In the genomic region with DNA sequence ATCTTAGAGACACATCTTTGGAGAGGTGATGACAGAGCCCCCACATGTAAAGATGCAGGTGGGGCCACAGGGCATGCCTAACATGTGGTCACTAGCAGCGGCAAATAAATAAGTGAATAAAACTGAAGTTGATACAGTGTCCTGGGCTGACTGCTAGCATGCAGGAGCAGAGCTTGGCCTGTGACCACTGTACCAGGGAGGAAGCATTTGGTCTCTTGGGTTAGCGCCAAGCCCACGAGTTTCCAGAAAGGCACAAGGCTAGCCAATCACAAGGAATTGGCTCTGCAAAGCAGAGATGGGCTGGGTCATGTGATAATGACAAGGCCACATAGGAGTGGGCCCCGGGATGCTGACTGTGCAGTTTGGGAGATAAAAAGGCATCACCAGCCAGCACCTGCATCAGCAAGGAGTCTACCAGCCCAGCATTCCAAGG, we compare ENCODE assay signal across 9 mouse cellular contexts. TPM values are rescaled to one million over a fixed set of nuclear protein-coding genes. Genes with fewer than 3 reads are reported as not detected.
DNase-seq lines count a peak whose midpoint lies in the region; ATAC-seq lines count a peak whose summit lies in the region.
"Had no signal": no experiment of that assay in that cellular context is flagged by ENCODE, and none has a peak within 500 bp of the region (broad histone marks: within the 10 kb centered on the region; RNA-seq: fewer than 3 reads in every experiment).

No protein-coding gene starts in this region.

- intact Hi-C loops in gastrocnemius, postnatal 36 days (cut with DNase I): no loop called here

- no peaks in the 10 kb centered on the region for H3K27me3 ChIP-seq in heart, embryonic 16.5 days (ENCODE audit: control insufficient read depth, insufficient read depth, low read length)
- H3K27me3 ChIP-seq in forebrain, embryonic 15.5 days: no peaks in the 10 kb centered on the region
- H3K27me3 ChIP-seq: neural tube, embryonic 12.5 days had no signal

- no peak overlapping the region for H3K4me2 ChIP-seq in heart, embryonic 16.5 days (ENCODE audit: low read depth, low read length)
- H3K4me2 ChIP-seq in forebrain, embryonic 15.5 days (replicated peaks): no peak overlapping the region
- H3K4me2 ChIP-seq: neural tube, embryonic 12.5 days had no signal

- WGBS in heart, embryonic 16.5 days: 41% methylated on average over 4 of the region's 4 CpGs
- 78% methylated on average over 4 of the region's 4 CpGs for WGBS in forebrain, embryonic 15.5 days

- H3K36me3 ChIP-seq in heart, embryonic 16.5 days (ENCODE audit: control insufficient read depth, insufficient read depth): no peaks in the 10 kb centered on the region
- no peaks in the 10 kb centered on the region for H3K36me3 ChIP-seq in forebrain, embryonic 15.5 days
- H3K36me3 ChIP-seq: neural tube, embryonic 12.5 days had no signal

- no peak overlapping the region for H3K4me3 ChIP-seq in heart, embryonic 16.5 days (ENCODE audit: low read length)
- H3K4me3 ChIP-seq in forebrain, embryonic 15.5 days: no peak overlapping the region
- H3K4me3 ChIP-seq: neural tube, embryonic 12.5 days had no signal

- peak; percentile 40 for DNase-seq in gastrocnemius, postnatal 10 days
- no peak for DNase-seq in gastrocnemius, postnatal 36 days
- peak; percentile 26 for DNase-seq in ZHBTc4 (ENCODE audit: low read depth, low spot score)
- peak; percentile 12 for DNase-seq in lung, postnatal 36 days
- DNase-seq in embryo, embryonic 9.5 days (ENCODE audit: extremely low spot score): no peak
- no peak for DNase-seq in right cerebral cortex, postnatal 10 days (ENCODE audit: low spot score in 2 of 2)

- H3K9me3 ChIP-seq in heart, embryonic 16.5 days (replicated peaks; ENCODE audit: control insufficient read depth, low read length): no peaks in the 10 kb centered on the region
- no peaks in the 10 kb centered on the region for H3K9me3 ChIP-seq in forebrain, embryonic 15.5 days
- H3K9me3 ChIP-seq: neural tube, embryonic 12.5 days had no signal

- peak; percentile 58; the same call in 1 of the 2 replicates for ATAC-seq in heart, embryonic 16.5 days (replicated peaks; ENCODE audit: extremely low read depth, insufficient read depth, low FRiP score)
- ATAC-seq in forebrain, embryonic 15.5 days (replicated peaks): no peak

- H3K27ac ChIP-seq in heart, embryonic 16.5 days (ENCODE audit: low read length): 0 out of 2 replicates have a peak overlapping the region, but pooled peaks have one; percentile 2
- no peak overlapping the region for H3K27ac ChIP-seq in forebrain, embryonic 15.5 days (replicated peaks)
- H3K27ac ChIP-seq: neural tube, embryonic 12.5 days had no signal

- H3K4me1 ChIP-seq in heart, embryonic 16.5 days (ENCODE audit: control insufficient read depth, insufficient read depth, low read length): peaks cover 19% of the 10 kb centered on the region
- H3K4me1 ChIP-seq in forebrain, embryonic 15.5 days: no peaks in the 10 kb centered on the region
- H3K4me1 ChIP-seq: neural tube, embryonic 12.5 days had no signal

- H3K9ac ChIP-seq in heart, embryonic 16.5 days (ENCODE audit: low read length): no peak overlapping the region
- H3K9ac ChIP-seq in forebrain, embryonic 15.5 days (replicated peaks): no peak overlapping the region
- H3K9ac ChIP-seq: neural tube, embryonic 12.5 days had no signal

RNA-seq across cellular contexts. Expression of a gene that starts 47.2 kb away (rescaled TPM):
- 10 to 100 TPM; 22.7 to 25.9 TPM for total RNA-seq in gastrocnemius, postnatal 10 days (2021)
- 10 to 100 TPM; 22.9 to 23.4 TPM for total RNA-seq in gastrocnemius, postnatal 36 days (2021)
- polyA plus RNA-seq in heart, embryonic 16.5 days (2015; fragmentation: Nextera tagmentation; extraction: Ambion mirVana): 28.0 and 29.2 TPM in 2 replicates
- polyA plus RNA-seq in forebrain, embryonic 15.5 days (2015; fragmentation: Nextera tagmentation; extraction: Ambion mirVana): 51.6 and 51.7 TPM in 2 replicates

RNA-seq across cellular contexts. Expression of a gene that starts 47.3 kb away (rescaled TPM):
- total RNA-seq in gastrocnemius, postnatal 10 days (2021): 100 to 1,000 TPM; 176 to 183 TPM
- total RNA-seq in gastrocnemius, postnatal 36 days (2021): 100 to 1,000 TPM in 1 of 2 experiments, 10 to 100 TPM in 1; 86.3 to 104 TPM
- polyA plus RNA-seq in heart, embryonic 16.5 days (2015; fragmentation: Nextera tagmentation; extraction: Ambion mirVana): 624 and 757 TPM in 2 replicates
- polyA plus RNA-seq in forebrain, embryonic 15.5 days (2015; fragmentation: Nextera tagmentation; extraction: Ambion mirVana): 1,140 and 1,184 TPM in 2 replicates

Comparison
In these comparisons a context has a peak if more than half of its experiments do, and no peak if none do; other contexts are left out.
1. DNase-seq: peak in gastrocnemius, postnatal 10 days (single experiment), ZHBTc4 (single experiment) and lung, postnatal 36 days (single experiment); none in gastrocnemius, postnatal 36 days (0 of 2), embryo, embryonic 9.5 days (single experiment) and right cerebral cortex, postnatal 10 days (0 of 2).